ENCODE assay signal across 24 mouse cellular contexts in genomic region chr10:95791427-95791804, GRCm38 (mm10). TPM values are rescaled to one million over a fixed set of nuclear protein-coding genes. Genes with fewer than 3 reads are reported as not detected.
A peak's percentile ranks its signal among the peaks of the same experiment; 100 is the strongest.
DNase-seq lines count a peak whose midpoint lies in the region; ATAC-seq lines count a peak whose summit lies in the region.
"Had no signal": no experiment of that assay in that cellular context is flagged by ENCODE, and none has a peak within 500 bp of the region (broad histone marks: within the 10 kb centered on the region; RNA-seq: fewer than 3 reads in every experiment).

No protein-coding gene starts in this region.

- H3K9me3 ChIP-seq in forebrain, embryonic 13.5 days (replicated peaks) = no peaks in the 10 kb centered on the region; the same call in 1 of the 2 replicates
- no peaks in the 10 kb centered on the region for H3K9me3 ChIP-seq in forebrain, embryonic 12.5 days
- H3K9me3 ChIP-seq in hindbrain, embryonic 15.5 days = no peaks in the 10 kb centered on the region
- no peaks in the 10 kb centered on the region for H3K9me3 ChIP-seq in hindbrain, embryonic 14.5 days (ENCODE audit: control insufficient read depth, low read length)
- H3K9me3 ChIP-seq in neural tube, embryonic 15.5 days (replicated peaks) = no peaks in the 10 kb centered on the region
- H3K9me3 ChIP-seq: heart, embryonic 13.5 days; kidney, embryonic 15.5 days; stomach, embryonic 15.5 days had no signal

- no peak overlapping the region for H3K9ac ChIP-seq in forebrain, embryonic 13.5 days
- H3K9ac ChIP-seq in forebrain, embryonic 12.5 days = no peak overlapping the region
- H3K9ac ChIP-seq in hindbrain, embryonic 15.5 days = no peak overlapping the region
- no peak overlapping the region for H3K9ac ChIP-seq in hindbrain, embryonic 14.5 days
- H3K9ac ChIP-seq in neural tube, embryonic 15.5 days (replicated peaks) = no peak overlapping the region
- H3K9ac ChIP-seq: heart, embryonic 13.5 days; kidney, embryonic 15.5 days; stomach, embryonic 15.5 days had no signal

- H3K4me3 ChIP-seq in forebrain, embryonic 13.5 days = no peak overlapping the region
- H3K4me3 ChIP-seq in forebrain, embryonic 12.5 days (replicated peaks) = no peak overlapping the region
- H3K4me3 ChIP-seq in hindbrain, embryonic 15.5 days = no peak overlapping the region
- no peak overlapping the region for H3K4me3 ChIP-seq in hindbrain, embryonic 14.5 days (replicated peaks; ENCODE audit: low read length)
- no peak overlapping the region for H3K4me3 ChIP-seq in neural tube, embryonic 15.5 days (replicated peaks)
- H3K4me3 ChIP-seq: erythroblast, embryonic 14.5 days; heart, embryonic 13.5 days; kidney, embryonic 15.5 days; myocyte; stomach, embryonic 15.5 days had no signal

- H3K4me2 ChIP-seq in forebrain, embryonic 13.5 days = peak overlapping the region; percentile 30; the same call in 1 of the 2 replicates
- H3K4me2 ChIP-seq in forebrain, embryonic 12.5 days = no peak overlapping the region
- peak overlapping the region; percentile 9; the same call in 1 of the 2 replicates for H3K4me2 ChIP-seq in hindbrain, embryonic 15.5 days
- no peak overlapping the region for H3K4me2 ChIP-seq in hindbrain, embryonic 14.5 days (replicated peaks)
- no peak overlapping the region for H3K4me2 ChIP-seq in neural tube, embryonic 15.5 days
- H3K4me2 ChIP-seq: heart, embryonic 13.5 days; kidney, embryonic 15.5 days; stomach, embryonic 15.5 days had no signal

- ATAC-seq in forebrain, embryonic 13.5 days = peak; percentile 21; the same call in 1 of the 2 replicates
- ATAC-seq in forebrain, embryonic 12.5 days (ENCODE audit: low FRiP score) = no peak
- peak; percentile 19; the same call in 1 of the 2 replicates for ATAC-seq in hindbrain, embryonic 15.5 days (ENCODE audit: low FRiP score, low read depth)
- no peak for ATAC-seq in hindbrain, embryonic 14.5 days (ENCODE audit: low FRiP score)
- ATAC-seq in neural tube, embryonic 15.5 days (ENCODE audit: low FRiP score) = peak; percentile 63; the same call in 1 of the 2 replicates
- no peak for ATAC-seq in CD4-positive, CD25-positive, alpha-beta regulatory T cell, adult 4 months

- H3K36me3 ChIP-seq in forebrain, embryonic 13.5 days (ENCODE audit: poor library complexity, severe bottlenecking) = no peaks in the 10 kb centered on the region
- H3K36me3 ChIP-seq in forebrain, embryonic 12.5 days (replicated peaks) = no peaks in the 10 kb centered on the region
- H3K36me3 ChIP-seq in hindbrain, embryonic 15.5 days = no peaks in the 10 kb centered on the region
- no peaks in the 10 kb centered on the region for H3K36me3 ChIP-seq in hindbrain, embryonic 14.5 days (replicated peaks; ENCODE audit: control insufficient read depth, insufficient read depth)
- no peaks in the 10 kb centered on the region for H3K36me3 ChIP-seq in neural tube, embryonic 15.5 days
- H3K36me3 ChIP-seq: heart, embryonic 13.5 days; kidney, embryonic 15.5 days; stomach, embryonic 15.5 days had no signal

- DNase-seq in hindbrain, embryonic 14.5 days (ENCODE audit: low spot score) = no peak
- DNase-seq in neural tube, embryonic 10.5 days (ENCODE audit: extremely low spot score, low spot score) = no peak
- DNase-seq: adrenal gland, postnatal 14 days; gastrocnemius, postnatal 10 days; heart, postnatal 36 days; kidney, adult 11 months; kidney, postnatal 36 days; lung, postnatal 4 days; thymus, adult 18-20 months; thymus, postnatal 36 days had no signal

- H3K4me1 ChIP-seq in forebrain, embryonic 13.5 days = peaks cover 12% of the 10 kb centered on the region
- H3K4me1 ChIP-seq in forebrain, embryonic 12.5 days = peaks cover 5% of the 10 kb centered on the region; the same call in 1 of the 2 replicates
- H3K4me1 ChIP-seq in hindbrain, embryonic 15.5 days (replicated peaks) = no peaks in the 10 kb centered on the region
- H3K4me1 ChIP-seq in hindbrain, embryonic 14.5 days (replicated peaks; ENCODE audit: control insufficient read depth, insufficient read depth, low read length) = no peaks in the 10 kb centered on the region
- no peaks in the 10 kb centered on the region for H3K4me1 ChIP-seq in neural tube, embryonic 15.5 days
- H3K4me1 ChIP-seq: heart, embryonic 13.5 days; kidney, embryonic 15.5 days; stomach, embryonic 15.5 days had no signal

- no peaks in the 10 kb centered on the region for H3K27me3 ChIP-seq in forebrain, embryonic 13.5 days
- no peaks in the 10 kb centered on the region for H3K27me3 ChIP-seq in forebrain, embryonic 12.5 days
- H3K27me3 ChIP-seq in hindbrain, embryonic 15.5 days = no peaks in the 10 kb centered on the region
- no peaks in the 10 kb centered on the region for H3K27me3 ChIP-seq in hindbrain, embryonic 14.5 days (ENCODE audit: control insufficient read depth, insufficient read depth, low read length)
- no peaks in the 10 kb centered on the region for H3K27me3 ChIP-seq in neural tube, embryonic 15.5 days (replicated peaks)
- H3K27me3 ChIP-seq: heart, embryonic 13.5 days; kidney, embryonic 15.5 days; stomach, embryonic 15.5 days had no signal

- H3K27ac ChIP-seq in forebrain, embryonic 13.5 days = no peak overlapping the region
- no peak overlapping the region for H3K27ac ChIP-seq in forebrain, embryonic 12.5 days
- H3K27ac ChIP-seq in hindbrain, embryonic 15.5 days (replicated peaks) = no peak overlapping the region; the same call in 1 of the 2 replicates
- H3K27ac ChIP-seq in hindbrain, embryonic 14.5 days = no peak overlapping the region
- H3K27ac ChIP-seq in neural tube, embryonic 15.5 days (replicated peaks) = no peak overlapping the region
- H3K27ac ChIP-seq: heart, embryonic 13.5 days; kidney, embryonic 15.5 days; stomach, embryonic 15.5 days had no signal

- WGBS in forebrain, embryonic 13.5 days = 51% methylated on average over 8 of the region's 8 CpGs
- 63% methylated on average over 8 of the region's 8 CpGs for WGBS in forebrain, embryonic 12.5 days
- 71% methylated on average over 8 of the region's 8 CpGs for WGBS in hindbrain, embryonic 15.5 days
- 65% methylated on average over 8 of the region's 8 CpGs for WGBS in hindbrain, embryonic 14.5 days
- WGBS in neural tube, embryonic 15.5 days = 62% methylated on average over 8 of the region's 8 CpGs

RNA-seq across cellular contexts. Expression of gene Gm33543, which starts 51.3 kb away (rescaled TPM):
- not detected in 2 replicates for polyA plus RNA-seq in forebrain, embryonic 13.5 days (2015; fragmentation: Nextera tagmentation; extraction: Ambion mirVana)
- not detected in 2 replicates for polyA plus RNA-seq in forebrain, embryonic 12.5 days (2016; fragmentation: Nextera tagmentation; extraction: Ambion mirVana)
- not detected in 2 replicates for polyA plus RNA-seq in hindbrain, embryonic 15.5 days (2015; fragmentation: Nextera tagmentation; extraction: Ambion mirVana)
- not detected in 2 replicates for polyA plus RNA-seq in hindbrain, embryonic 14.5 days (2014; fragmentation: Nextera tagmentation; extraction: Ambion mirVana)
- polyA plus RNA-seq in neural tube, embryonic 15.5 days (2015; fragmentation: Nextera tagmentation; extraction: Ambion mirVana) = not detected in 2 replicates
- not detected for polyA plus RNA-seq in CD4-positive, CD25-positive, alpha-beta regulatory T cell, adult 4 months (2017; shearing (Covaris generic))
- polyA plus RNA-seq: brain, embryonic 14.5 days; erythroblast, embryonic 14.5 days; heart, embryonic 13.5 days; limb, embryonic 11.5 days; lung, embryonic 16.5 days; myocyte; neural tube, embryonic 14.5 days; stomach, embryonic 15.5 days had no signal

Comparison
In these comparisons a context has a peak if more than half of its experiments do, and no peak if none do; other contexts are left out.
1. ATAC-seq: peak in forebrain, embryonic 13.5 days (single experiment), hindbrain, embryonic 15.5 days (single experiment) and neural tube, embryonic 15.5 days (single experiment); none in forebrain, embryonic 12.5 days (single experiment), hindbrain, embryonic 14.5 days (single experiment) and CD4-positive, CD25-positive, alpha-beta regulatory T cell, adult 4 months (single experiment).
2. H3K4me2 ChIP-seq: peak in forebrain, embryonic 13.5 days (single experiment) and hindbrain, embryonic 15.5 days (single experiment); none in forebrain, embryonic 12.5 days (single experiment), hindbrain, embryonic 14.5 days (single experiment) and neural tube, embryonic 15.5 days (single experiment).